Mouse (Mus musculus): Measurements from ENCODE around the gene Pdf. TPM values are rescaled to one million over a fixed set of nuclear protein-coding genes. Genes with fewer than 3 reads are reported as not detected.

Gene Pdf
- polyA plus RNA-seq, 1 experiment from 2014 or later, result 44.8 TPM

GRCm38 (mm10) chr8:107030058-107030457 is 18.4 kb downstream of the Pdf start:
- DNase-seq (ENCODE audit: low spot score), result no peak
- H3K4me3 ChIP-seq (ENCODE audit: low read depth, low read length), result no peak overlapping the region
- 82% methylated on average over 5 of the region's 5 CpGs for WGBS
- H3K27me3 ChIP-seq (ENCODE audit: control insufficient read depth, insufficient read depth, low read length), result no peaks in the 10 kb centered on the region
- no peaks in the 10 kb centered on the region for H3K9me3 ChIP-seq (ENCODE audit: control insufficient read depth, low read length)
- H3K9ac ChIP-seq (ENCODE audit: low read length), result no peak overlapping the region
- peaks cover 8% of the 10 kb centered on the region for H3K4me1 ChIP-seq (ENCODE audit: control insufficient read depth, insufficient read depth, low read length)
- no peaks in the 10 kb centered on the region for H3K36me3 ChIP-seq (ENCODE audit: control insufficient read depth, insufficient read depth, low read length)
- no peak for ATAC-seq (ENCODE audit: insufficient read depth, low FRiP score, low TSS enrichment)
- H3K4me2 ChIP-seq (ENCODE audit: low read depth), result no peak overlapping the region
- H3K27ac ChIP-seq (ENCODE audit: low read depth, low read length), result no peak overlapping the region

- no peak for ATAC-seq (ENCODE audit: insufficient read depth, low FRiP score, low TSS enrichment)
- no peak overlapping the region for H3K9ac ChIP-seq (ENCODE audit: low read length)
- 85% methylated on average over 3 of the region's 3 CpGs for WGBS
Measured at GRCm38 (mm10) chr8:107029310-107029709, 19.1 kb downstream of the Pdf start.

GRCm38 (mm10) chr8:107023479-107023878 is 24.9 kb downstream of the Pdf start:
- Histone ChIP-seq H3K36me3 (ENCODE audit: control insufficient read depth, insufficient read depth, low read length) (no peaks in the 10 kb centered on the region), H3K4me3 (ENCODE audit: low read depth, low read length) (no peak overlapping the region), H3K27me3 (ENCODE audit: control insufficient read depth, insufficient read depth, low read length) (no peaks in the 10 kb centered on the region), H3K9ac (ENCODE audit: low read length) (no peak overlapping the region), H3K4me2 (ENCODE audit: low read depth) (no peak overlapping the region), H3K9me3 (ENCODE audit: control insufficient read depth, low read length) (no peaks in the 10 kb centered on the region), H3K4me1 (ENCODE audit: control insufficient read depth, insufficient read depth, low read length) (no peaks in the 10 kb centered on the region), H3K27ac (ENCODE audit: low read depth, low read length) (no peak overlapping the region)
- 89% methylated on average over 8 of the region's 8 CpGs for WGBS
- DNase-seq (ENCODE audit: low spot score), result no peak
- ATAC-seq (ENCODE audit: insufficient read depth, low FRiP score, low TSS enrichment), result no peak

More at GRCm38 (mm10) chr8:107029310-107029709, 19.1 kb downstream of the Pdf start:
- Histone ChIP-seq H3K27me3 (ENCODE audit: control insufficient read depth, insufficient read depth, low read length) (no peaks in the 10 kb centered on the region), H3K4me2 (ENCODE audit: low read depth) (no peak overlapping the region), H3K4me3 (ENCODE audit: low read depth, low read length) (no peak overlapping the region), H3K9me3 (ENCODE audit: control insufficient read depth, low read length) (no peaks in the 10 kb centered on the region), H3K36me3 (ENCODE audit: control insufficient read depth, insufficient read depth, low read length) (no peaks in the 10 kb centered on the region), H3K27ac (ENCODE audit: low read depth, low read length) (no peak overlapping the region), H3K4me1 (ENCODE audit: control insufficient read depth, insufficient read depth, low read length) (peaks cover 8% of the 10 kb centered on the region)
- DNase-seq (ENCODE audit: low spot score), result no peak

GRCm38 (mm10) chr8:107014915-107015314 is 33.5 kb downstream of the Pdf start:
- DNase-seq (ENCODE audit: low spot score) (no peak), ATAC-seq (ENCODE audit: insufficient read depth, low FRiP score, low TSS enrichment) (no peak)
- no peaks in the 10 kb centered on the region for H3K36me3 ChIP-seq (ENCODE audit: control insufficient read depth, insufficient read depth, low read length)
- no peaks in the 10 kb centered on the region for H3K9me3 ChIP-seq (ENCODE audit: control insufficient read depth, low read length)
- no peak overlapping the region for H3K9ac ChIP-seq (ENCODE audit: low read length)
- H3K27me3 ChIP-seq (ENCODE audit: control insufficient read depth, insufficient read depth, low read length), result no peaks in the 10 kb centered on the region
- H3K4me3 ChIP-seq (ENCODE audit: low read depth, low read length), result no peak overlapping the region
- 100% methylated on average over 1 of the region's 1 CpGs for WGBS
- no peak overlapping the region for H3K4me2 ChIP-seq (ENCODE audit: low read depth)
- H3K27ac ChIP-seq (ENCODE audit: low read depth, low read length), result no peak overlapping the region
- no peaks in the 10 kb centered on the region for H3K4me1 ChIP-seq (ENCODE audit: control insufficient read depth, insufficient read depth, low read length)

- WGBS, result 86% methylated on average over 2 of the region's 2 CpGs
- ATAC-seq (ENCODE audit: insufficient read depth, low FRiP score, low TSS enrichment), result no peak
Measured at GRCm38 (mm10) chr8:107012666-107013065, 35.7 kb downstream of the Pdf start.

GRCm38 (mm10) chr8:107007795-107008194 is 40.6 kb downstream of the Pdf start:
- no peak overlapping the region for H3K27ac ChIP-seq (ENCODE audit: low read depth, low read length)
- H3K36me3 ChIP-seq (ENCODE audit: control insufficient read depth, insufficient read depth, low read length), result no peaks in the 10 kb centered on the region
- H3K4me1 ChIP-seq (ENCODE audit: control insufficient read depth, insufficient read depth, low read length), result no peaks in the 10 kb centered on the region
- 95% methylated on average over 3 of the region's 3 CpGs for WGBS
- no peak overlapping the region for H3K4me3 ChIP-seq (ENCODE audit: low read depth, low read length)
- H3K9ac ChIP-seq (ENCODE audit: low read length), result no peak overlapping the region
- no peaks in the 10 kb centered on the region for H3K27me3 ChIP-seq (ENCODE audit: control insufficient read depth, insufficient read depth, low read length)
- ATAC-seq (ENCODE audit: insufficient read depth, low FRiP score, low TSS enrichment) (no peak), DNase-seq (ENCODE audit: low spot score) (no peak)
- no peaks in the 10 kb centered on the region for H3K9me3 ChIP-seq (ENCODE audit: control insufficient read depth, low read length)
- H3K4me2 ChIP-seq (ENCODE audit: low read depth), result no peak overlapping the region

More at GRCm38 (mm10) chr8:107012666-107013065, 35.7 kb downstream of the Pdf start:
- Histone ChIP-seq H3K27me3 (ENCODE audit: control insufficient read depth, insufficient read depth, low read length) (no peaks in the 10 kb centered on the region), H3K36me3 (ENCODE audit: control insufficient read depth, insufficient read depth, low read length) (no peaks in the 10 kb centered on the region), H3K4me3 (ENCODE audit: low read depth, low read length) (no peak overlapping the region), H3K9ac (ENCODE audit: low read length) (no peak overlapping the region), H3K4me2 (ENCODE audit: low read depth) (no peak overlapping the region), H3K4me1 (ENCODE audit: control insufficient read depth, insufficient read depth, low read length) (no peaks in the 10 kb centered on the region), H3K9me3 (ENCODE audit: control insufficient read depth, low read length) (no peaks in the 10 kb centered on the region), H3K27ac (ENCODE audit: low read depth, low read length) (no peak overlapping the region)
- no peak for DNase-seq (ENCODE audit: low spot score)

GRCm38 (mm10) chr8:107002532-107002931 is 45.9 kb downstream of the Pdf start:
- H3K27ac ChIP-seq (ENCODE audit: low read depth, low read length), result no peak overlapping the region
- DNase-seq (ENCODE audit: low spot score) (peak; percentile 82), ATAC-seq (ENCODE audit: insufficient read depth, low FRiP score, low TSS enrichment) (no peak)
- no peaks in the 10 kb centered on the region for H3K36me3 ChIP-seq (ENCODE audit: control insufficient read depth, insufficient read depth, low read length)
- no peak overlapping the region for H3K4me3 ChIP-seq (ENCODE audit: low read depth, low read length)
- no peaks in the 10 kb centered on the region for H3K9me3 ChIP-seq (ENCODE audit: control insufficient read depth, low read length)
- no peaks in the 10 kb centered on the region for H3K4me1 ChIP-seq (ENCODE audit: control insufficient read depth, insufficient read depth, low read length)
- H3K27me3 ChIP-seq (ENCODE audit: control insufficient read depth, insufficient read depth, low read length), result no peaks in the 10 kb centered on the region
- H3K4me2 ChIP-seq (ENCODE audit: low read depth), result no peak overlapping the region
- H3K9ac ChIP-seq (ENCODE audit: low read length), result no peak overlapping the region
- 46% methylated on average over 5 of the region's 5 CpGs for WGBS

- no peak overlapping the region for H3K9ac ChIP-seq (ENCODE audit: low read length)
- no peaks in the 10 kb centered on the region for H3K36me3 ChIP-seq (ENCODE audit: control insufficient read depth, insufficient read depth, low read length)
- ATAC-seq (ENCODE audit: insufficient read depth, low FRiP score, low TSS enrichment) (no peak), DNase-seq (ENCODE audit: low spot score) (no peak)
- H3K27ac ChIP-seq (ENCODE audit: low read depth, low read length), result no peak overlapping the region
- H3K4me3 ChIP-seq (ENCODE audit: low read depth, low read length), result no peak overlapping the region
- no peaks in the 10 kb centered on the region for H3K9me3 ChIP-seq (ENCODE audit: control insufficient read depth, low read length)
- no peak overlapping the region for H3K4me2 ChIP-seq (ENCODE audit: low read depth)
- H3K4me1 ChIP-seq (ENCODE audit: control insufficient read depth, insufficient read depth, low read length), result no peaks in the 10 kb centered on the region
- H3K27me3 ChIP-seq (ENCODE audit: control insufficient read depth, insufficient read depth, low read length), result no peaks in the 10 kb centered on the region
- WGBS, result 93% methylated on average over 1 of the region's 1 CpGs
Measured at GRCm38 (mm10) chr8:106999068-106999467, 49.3 kb downstream of the Pdf start.

- 86% methylated on average over 4 of the region's 4 CpGs for WGBS
- Histone ChIP-seq H3K4me1 (ENCODE audit: control insufficient read depth, insufficient read depth, low read length) (no peaks in the 10 kb centered on the region), H3K9ac (ENCODE audit: low read length) (no peak overlapping the region), H3K27ac (ENCODE audit: low read depth, low read length) (no peak overlapping the region), H3K27me3 (ENCODE audit: control insufficient read depth, insufficient read depth, low read length) (no peaks in the 10 kb centered on the region), H3K4me2 (ENCODE audit: low read depth) (no peak overlapping the region), H3K36me3 (ENCODE audit: control insufficient read depth, insufficient read depth, low read length) (no peaks in the 10 kb centered on the region), H3K9me3 (ENCODE audit: control insufficient read depth, low read length) (no peaks in the 10 kb centered on the region), H3K4me3 (ENCODE audit: low read depth, low read length) (no peak overlapping the region)
- no peak for ATAC-seq (ENCODE audit: insufficient read depth, low FRiP score, low TSS enrichment)
- DNase-seq (ENCODE audit: low spot score), result no peak
Measured at GRCm38 (mm10) chr8:106997416-106997815, 51.0 kb downstream of the Pdf start.

All from neural tube, embryonic 11.5 days (tissue).